Mouse (Mus musculus) heart, adult 2 months (tissue): Measurements from ENCODE around the gene Ptx3.

Experiments used
- CTCF ChIP-seq: fragments of 200-600 bp; IDR thresholded peaks from 2 replicates; pipeline ENCODE4 v1.8.1; 2022; ENCODE audit warnings: antibody characterized with exemption, mild to moderate bottlenecking, moderate library complexity
- EP300 ChIP-seq: fragments of 200-500 bp; IDR thresholded peaks from 2 replicates; pipeline ENCODE4 v1.6.1; 2011; ENCODE audit warnings: low read depth, low read length, control low read depth; ENCODE audit not compliant: insufficient read depth
- POLR2A ChIP-seq: fragments of 200-500 bp; IDR thresholded peaks from 2 replicates; pipeline ENCODE4 v1.6.1; 2011; ENCODE audit warnings: mild to moderate bottlenecking, low read depth, low read length, control low read depth; ENCODE audit not compliant: insufficient read depth

DNA sequence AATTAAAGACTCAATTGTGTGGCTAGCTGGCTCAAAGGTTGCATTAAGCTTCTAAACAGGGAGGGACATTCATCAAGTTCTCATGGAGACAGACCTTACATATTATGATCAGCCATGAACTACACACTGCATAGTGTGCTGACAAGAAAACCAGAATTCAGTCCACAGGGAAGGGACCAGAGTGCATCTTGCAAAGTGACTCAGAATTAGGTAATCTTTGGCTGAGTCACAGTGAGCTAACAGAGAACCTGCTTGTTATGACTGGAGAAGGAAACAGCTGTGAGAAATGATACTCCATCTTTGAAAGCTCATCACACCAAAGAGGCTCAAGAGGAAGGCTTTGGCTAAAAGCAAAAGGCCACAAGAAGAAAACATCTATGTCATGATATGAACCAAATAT, 20.8 kb downstream of the Ptx3 start:
- TF ChIP-seq CTCF (no peak), POLR2A (no peak), EP300 (no peak)
